Mouse (Mus musculus) spleen, embryonic (tissue): ENCODE measurements around the gene Apom.

Source experiments
- CTCF ChIA-PET: fragments of 350-600 bp; sonication (Branson Sonifier 250); formaldehyde crosslinking; loops from one replicate; lab custom pipeline; 2022; lab: Charles Lee

Gene Apom

GRCm38 (mm10) chr17:35103221-35103690 is 28.6 kb downstream of the Apom start:
- CTCF ChIA-PET: no interaction called here

- CTCF ChIA-PET: no interaction called here
Measured at GRCm38 (mm10) chr17:35102299-35102698, 29.6 kb downstream of the Apom start.

GRCm38 (mm10) chr17:35101161-35101560 is 30.7 kb downstream of the Apom start:
- CTCF ChIA-PET: interaction anchor here (0.5 to 1.0 kb wide), 2 partner anchors 36 to 100 kb away, joined by 3 to 5 read pairs; no protein-coding TSS in a partner anchor

DNA sequence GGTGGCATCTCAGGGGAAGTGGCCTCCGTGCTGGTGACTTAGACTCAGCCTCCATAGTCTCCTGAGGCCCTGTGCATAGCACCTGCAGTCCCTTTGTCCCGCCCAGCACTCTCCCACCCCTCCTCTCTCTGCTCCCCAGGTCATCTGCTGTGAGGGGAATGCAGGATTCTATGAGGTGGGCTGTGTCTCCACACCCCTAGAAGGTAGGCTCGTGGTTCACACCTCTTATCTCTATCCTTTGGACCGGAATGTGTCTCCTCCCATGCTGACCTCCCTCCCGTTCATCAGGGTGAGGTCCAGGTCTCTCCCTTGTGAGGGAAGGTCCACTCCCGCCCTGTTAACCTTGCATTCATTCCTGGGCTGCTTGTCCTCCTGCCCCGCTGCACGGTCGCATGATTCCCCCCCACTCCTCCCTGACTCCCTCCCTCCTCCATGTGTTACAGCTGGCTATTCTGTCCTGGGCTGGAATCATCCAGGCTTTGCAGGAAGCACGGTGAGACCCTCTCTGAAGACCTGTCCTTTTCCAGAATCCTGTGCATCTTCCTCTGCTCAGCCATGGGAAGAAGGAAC is 31.6 kb downstream of the Apom start:
- CTCF ChIA-PET: no interaction called here

DNA sequence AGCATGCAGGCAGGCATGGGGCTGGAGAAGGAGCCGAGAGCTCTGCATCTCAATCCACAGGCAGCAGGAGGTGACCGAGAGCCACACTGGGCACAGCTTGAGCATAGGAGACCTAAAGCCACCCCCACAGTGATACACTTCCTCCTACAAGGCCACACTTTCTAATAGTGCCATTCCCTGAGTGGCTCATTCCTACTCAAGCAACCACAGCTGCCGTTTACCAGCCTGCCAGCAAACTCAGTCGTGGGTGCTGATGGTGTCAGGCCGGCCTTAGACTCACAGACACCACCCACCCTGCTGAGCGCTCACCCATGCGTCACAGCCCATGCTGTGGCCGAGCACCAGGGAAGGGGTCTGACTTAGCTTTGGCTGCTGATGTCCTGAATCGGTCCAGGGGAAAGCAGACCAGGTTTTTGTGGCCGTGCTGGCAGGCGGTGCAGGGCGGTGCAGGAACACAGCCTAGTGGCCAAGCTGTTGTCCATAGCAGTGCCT is 34.6 kb downstream of the Apom start:
- CTCF ChIA-PET: no interaction called here

DNA sequence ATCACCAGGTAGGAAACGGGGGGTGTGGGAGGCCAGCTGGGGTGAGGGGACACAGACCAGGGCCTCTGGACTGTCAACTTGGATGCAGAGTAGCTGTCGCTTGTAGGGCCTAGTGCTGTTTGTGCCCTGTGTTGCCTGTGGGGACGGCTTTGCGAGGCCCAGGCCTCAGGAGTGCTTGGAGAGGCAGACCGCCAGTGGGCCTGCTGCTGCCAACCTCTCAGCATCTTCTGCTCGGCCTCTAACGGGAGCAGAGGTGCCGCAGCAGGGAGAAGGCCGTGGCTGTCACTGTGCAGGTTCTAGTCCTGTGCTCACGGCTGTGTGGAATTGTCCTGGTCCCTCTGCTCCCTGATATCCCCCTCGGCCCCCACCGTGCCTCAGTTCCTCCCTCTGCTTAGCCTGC is 35.3 kb downstream of the Apom start:
- CTCF ChIA-PET: no interaction called here

- CTCF ChIA-PET: interaction anchor here (0.6 to 0.7 kb wide), 3 partner anchors 34 to 483 kb away, joined by 4 to 11 read pairs (median 6); no protein-coding TSS in a partner anchor
Measured at GRCm38 (mm10) chr17:35094475-35095365, 37.1 kb downstream of the Apom start.

- CTCF ChIA-PET: no interaction called here
Measured at GRCm38 (mm10) chr17:35092403-35093198, 39.2 kb downstream of the Apom start.

DNA sequence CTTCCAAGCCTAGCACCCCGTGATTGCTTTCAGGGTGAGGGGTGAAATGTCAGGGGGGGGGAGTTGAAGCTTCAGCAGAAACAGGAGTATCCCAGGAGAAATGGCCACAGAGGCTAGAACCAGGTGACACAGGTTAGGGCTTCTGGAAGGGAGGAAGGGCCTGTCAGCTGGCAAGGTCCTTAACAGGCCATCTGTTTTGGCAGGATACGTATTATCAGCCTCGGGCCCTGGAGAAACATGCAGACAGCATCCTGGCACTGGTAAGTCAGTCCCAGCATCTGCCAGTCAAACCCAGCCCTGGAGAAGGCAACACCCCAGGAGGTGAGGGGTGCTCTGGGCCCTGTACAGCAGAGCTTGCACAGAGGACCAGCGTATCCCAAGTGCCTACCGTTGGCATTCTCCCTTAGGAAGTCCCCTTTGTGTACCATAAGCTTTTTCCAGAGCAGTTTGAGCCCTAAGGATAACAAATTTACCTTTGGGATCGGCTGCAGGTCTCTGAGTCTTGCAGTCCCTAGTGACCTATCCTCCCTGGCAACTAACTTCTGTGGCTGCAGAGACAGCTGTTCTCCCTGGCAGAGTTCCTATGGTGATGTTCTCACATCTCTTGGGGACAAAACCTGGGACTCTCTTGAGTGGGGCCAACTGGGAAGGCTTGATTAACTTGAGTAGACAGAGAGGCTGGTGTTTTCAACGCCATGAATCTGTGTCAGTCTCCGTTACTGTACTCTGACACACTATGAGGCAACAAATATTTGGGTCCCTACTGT is 41.5 kb downstream of the Apom start:
- CTCF ChIA-PET: interaction anchor here (0.6 kb wide), 1 partner anchor 41 kb away, joined by 3 read pairs; the partner anchor contains the start of gene Clic1

DNA sequence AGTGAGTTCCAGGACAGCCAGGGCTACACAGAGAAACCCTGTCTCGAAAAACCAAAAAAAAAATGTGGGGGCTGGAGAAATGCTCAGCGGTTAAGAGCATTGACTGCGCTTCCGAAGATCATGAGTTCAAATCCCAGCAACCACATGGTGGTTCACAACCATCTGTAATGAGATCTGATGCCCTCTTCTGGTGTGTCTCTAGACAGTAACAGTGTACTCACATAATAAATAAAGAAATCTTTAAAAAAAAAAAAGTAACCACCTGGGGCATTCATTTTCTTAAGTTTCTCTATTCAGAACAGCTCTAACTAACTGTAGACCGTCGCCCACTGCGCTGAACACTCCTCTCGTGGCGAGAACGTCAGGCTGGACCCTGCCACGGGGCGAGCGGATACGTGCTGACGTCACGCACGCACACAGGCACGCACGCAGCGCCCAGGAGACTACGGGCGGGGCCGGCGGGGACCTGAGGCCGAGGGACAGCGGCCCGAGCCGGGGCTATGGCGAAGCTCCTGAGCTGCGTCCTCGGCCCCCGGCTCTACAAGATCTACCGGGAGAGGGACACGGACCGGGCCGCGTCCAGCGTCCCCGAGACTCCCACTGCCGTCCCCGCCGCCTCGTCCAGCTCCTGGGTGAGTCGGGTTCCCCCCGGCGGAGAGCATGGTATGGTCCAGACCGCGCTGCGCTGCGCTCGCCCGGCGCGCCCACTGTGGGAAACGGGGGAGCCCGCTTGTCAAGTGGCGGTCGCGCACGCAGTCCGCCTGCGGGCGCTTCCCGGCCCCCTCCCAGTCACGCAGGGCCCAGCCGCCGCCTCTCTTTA is 42.8 kb downstream of the Apom start, which contains the start of gene Abhd16a:
Gene Abhd16a (plus strand): TSS at position 439 of the 820 bp plus-strand sequence.
- CTCF ChIA-PET: interaction anchor here (0.6 kb wide), 1 partner anchor 141 kb away, joined by 3 read pairs; no protein-coding TSS in a partner anchor

GRCm38 (mm10) chr17:35088151-35088550 is 43.7 kb downstream of the Apom start:
- CTCF ChIA-PET: interaction anchor here (0.7 kb wide), 1 partner anchor 82 kb away, joined by 4 read pairs; no protein-coding TSS in a partner anchor

GRCm38 (mm10) chr17:35085208-35085865 is 46.5 kb downstream of the Apom start, which contains the start of gene Ly6g6f:
TSS of gene Ly6g6f (minus strand) at chr17:35085610.
- CTCF ChIA-PET: interaction anchor here (0.6 kb wide), 1 partner anchor 960 kb away, joined by 3 read pairs; no protein-coding TSS in a partner anchor

DNA sequence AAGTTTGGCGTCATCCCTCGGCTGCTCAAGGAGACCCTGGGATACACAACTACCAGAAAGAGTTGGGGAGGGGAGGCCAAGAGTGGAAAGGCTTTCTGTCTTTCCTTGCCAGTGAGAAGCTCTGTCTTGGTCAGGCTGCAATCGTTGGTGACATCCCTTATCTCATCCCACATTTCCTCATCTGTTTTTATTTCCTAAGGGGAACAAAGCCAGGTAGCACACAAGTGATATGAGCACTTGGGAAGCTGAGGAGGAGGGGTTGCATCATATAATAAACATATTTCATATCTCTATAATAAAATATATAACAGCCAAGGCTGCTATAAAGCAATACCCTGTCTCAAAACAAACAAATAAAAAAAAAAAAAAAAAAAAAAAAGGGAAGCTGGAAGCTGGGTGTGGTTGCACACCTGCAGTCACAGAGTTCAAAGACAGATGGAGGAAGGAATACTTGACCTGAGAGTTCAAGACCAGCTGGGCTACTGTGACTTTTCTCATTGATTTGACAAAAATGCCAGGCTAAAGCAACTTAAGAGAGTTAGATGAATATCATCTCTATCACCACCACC is 47.8 kb downstream of the Apom start:
- CTCF ChIA-PET: interaction anchor here (0.7 kb wide), 1 partner anchor 102 kb away, joined by 10 read pairs; the partner anchor contains the start of gene Lsm2

GRCm38 (mm10) chr17:35082841-35083576 is 48.8 kb downstream of the Apom start:
- CTCF ChIA-PET: no interaction called here

- CTCF ChIA-PET: no interaction called here
Measured at GRCm38 (mm10) chr17:35080710-35081109, 51.1 kb downstream of the Apom start.

DNA sequence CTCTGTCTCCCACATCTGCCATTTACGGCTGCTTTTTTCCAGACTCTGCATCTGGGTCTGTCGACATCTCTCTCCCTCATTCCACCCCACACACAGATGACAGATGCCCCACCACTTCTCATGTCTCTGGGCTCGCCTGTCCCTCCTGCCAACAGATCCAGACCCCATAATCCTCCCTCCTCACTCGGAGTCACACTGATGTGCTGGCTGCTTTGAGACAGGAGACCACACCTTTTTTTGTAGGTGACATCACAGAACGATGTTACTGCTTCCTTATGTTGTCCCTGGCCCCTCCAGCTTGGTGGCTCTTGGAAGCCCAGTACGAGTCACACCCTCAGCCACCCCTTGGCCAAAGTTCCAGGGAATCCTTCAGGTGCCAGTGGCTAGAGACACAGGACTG is 51.6 kb downstream of the Apom start:
- CTCF ChIA-PET: no interaction called here

GRCm38 (mm10) chr17:35079778-35080177 is 52.1 kb downstream of the Apom start:
- CTCF ChIA-PET: interaction anchor here (0.7 kb wide), 1 partner anchor 67 kb away, joined by 3 read pairs; no protein-coding TSS in a partner anchor
